Mouse (Mus musculus): Measurements from ENCODE around the gene Snd1. TPM values are rescaled to one million over a fixed set of nuclear protein-coding genes. Genes with fewer than 3 reads are reported as not detected.

Snd1 gene
- polyA plus RNA-seq, 1 experiment from 2014 or later = 39.4 TPM

DNA sequence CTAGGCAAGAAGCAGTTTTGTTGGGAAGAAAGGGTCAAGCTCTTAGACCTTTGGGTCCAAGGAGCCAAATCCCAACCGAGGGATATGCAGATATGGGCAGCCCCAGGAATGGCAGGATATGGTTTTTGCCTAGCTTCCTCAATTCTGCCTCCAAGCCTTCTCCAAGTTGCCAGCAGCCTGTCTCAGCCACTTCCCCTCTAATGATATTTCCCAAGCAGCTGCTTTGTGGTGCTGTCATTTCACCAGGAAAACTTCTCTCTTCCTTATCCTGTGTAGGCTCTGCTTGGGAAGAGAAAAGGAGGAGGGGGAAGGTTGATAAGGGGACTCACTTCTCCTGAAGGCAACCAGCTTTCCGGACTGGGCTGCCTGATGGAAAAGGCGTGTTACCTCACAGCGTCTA lies 406.0 kb downstream of the Snd1 start:
- no peak for ATAC-seq
- WGBS = 76% methylated on average over 4 of the region's 4 CpGs
- Histone ChIP-seq H3K27ac (ENCODE audit: low read depth, low read length) (no peak overlapping the region), H3K27me3 (replicated peaks; ENCODE audit: control insufficient read depth, insufficient read depth, low read length) (no peaks in the 10 kb centered on the region), H3K36me3 (ENCODE audit: control insufficient read depth, insufficient read depth) (peaks cover 49% of the 10 kb centered on the region), H3K4me2 (replicated peaks; ENCODE audit: low read depth) (no peak overlapping the region), H3K9ac (ENCODE audit: low read depth, low read length) (no peak overlapping the region), H3K9me3 (ENCODE audit: control insufficient read depth) (no peaks in the 10 kb centered on the region), H3K4me3 (ENCODE audit: low read depth, low read length) (no peak overlapping the region), H3K4me1 (replicated peaks; ENCODE audit: control insufficient read depth, insufficient read depth, low read length) (no peaks in the 10 kb centered on the region)
- TF ChIP-seq CTCF (IDR thresholded peaks at IDR 0.05; ENCODE audit: low read depth) = no peak

DNA sequence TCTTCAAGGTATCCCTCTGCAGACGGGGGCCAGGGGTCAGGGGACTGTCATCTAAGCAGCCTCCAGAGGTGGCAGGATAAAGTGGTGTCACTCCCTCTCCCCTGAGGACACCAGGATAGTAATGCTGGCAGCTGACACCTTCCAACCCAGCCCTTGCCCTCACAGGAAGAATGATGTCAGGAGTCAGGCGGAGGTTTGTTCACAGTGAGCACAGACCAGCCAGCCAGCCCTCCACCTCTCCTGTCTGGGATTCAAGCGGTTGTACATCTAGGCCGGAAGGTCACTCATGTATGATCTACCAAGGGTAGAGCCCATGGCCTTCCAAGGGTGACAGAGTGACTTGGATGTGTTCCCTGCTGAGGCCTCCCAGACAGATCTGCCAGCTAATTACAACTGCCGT lies 408.6 kb downstream of the Snd1 start:
- Histone ChIP-seq H3K4me3 (ENCODE audit: low read depth, low read length) (no peak overlapping the region), H3K4me2 (replicated peaks; ENCODE audit: low read depth) (no peak overlapping the region), H3K9me3 (ENCODE audit: control insufficient read depth) (no peaks in the 10 kb centered on the region), H3K27me3 (replicated peaks; ENCODE audit: control insufficient read depth, insufficient read depth, low read length) (no peaks in the 10 kb centered on the region), H3K9ac (ENCODE audit: low read depth, low read length) (no peak overlapping the region), H3K4me1 (replicated peaks; ENCODE audit: control insufficient read depth, insufficient read depth, low read length) (no peaks in the 10 kb centered on the region), H3K36me3 (ENCODE audit: control insufficient read depth, insufficient read depth) (peaks cover 67% of the 10 kb centered on the region), H3K27ac (ENCODE audit: low read depth, low read length) (no peak overlapping the region)
- no peak for TF ChIP-seq CTCF (IDR thresholded peaks at IDR 0.05; ENCODE audit: low read depth)
- WGBS = 86% methylated on average over 5 of the region's 5 CpGs
- no peak for ATAC-seq

DNA sequence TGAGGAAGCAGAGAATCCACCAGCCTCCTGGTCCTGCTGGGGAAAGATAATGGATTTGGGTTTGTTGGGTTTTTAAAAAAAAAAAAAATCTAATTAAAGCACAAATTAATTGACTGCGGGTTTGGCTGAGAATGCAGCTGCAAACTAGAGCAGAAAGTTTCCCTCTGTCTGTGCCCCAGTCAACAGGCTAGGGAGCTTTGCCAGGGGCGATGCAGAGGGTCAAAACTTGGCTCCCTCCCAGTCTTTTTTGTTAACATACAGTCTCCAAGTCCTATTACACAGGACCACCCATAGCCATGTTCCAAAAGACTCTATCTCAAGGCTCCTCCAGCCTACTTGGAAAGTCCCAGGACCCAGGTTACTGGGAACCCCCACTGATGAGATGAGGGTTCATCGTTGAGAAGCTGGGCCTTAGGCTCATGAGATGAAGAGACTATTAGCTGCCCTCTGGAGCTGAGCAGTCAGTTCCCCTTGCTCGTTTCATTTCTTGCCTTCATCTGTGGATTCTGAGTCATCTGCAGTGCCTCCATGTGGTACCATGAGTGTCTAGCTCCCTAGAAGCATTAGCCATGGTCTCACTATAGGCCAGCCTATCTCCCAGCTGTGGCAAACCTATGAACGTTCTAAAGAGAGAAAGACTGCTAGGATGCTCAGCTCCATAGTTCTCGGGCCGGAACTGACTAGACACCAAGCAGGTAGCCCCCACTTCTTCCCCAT lies 411.9 kb downstream of the Snd1 start:
- H3K27ac ChIP-seq (ENCODE audit: low read depth, low read length) = no peak overlapping the region
- no peaks in the 10 kb centered on the region for H3K27me3 ChIP-seq (replicated peaks; ENCODE audit: control insufficient read depth, insufficient read depth, low read length)
- no peak overlapping the region for H3K9ac ChIP-seq (ENCODE audit: low read depth, low read length)
- H3K4me1 ChIP-seq (replicated peaks; ENCODE audit: control insufficient read depth, insufficient read depth, low read length) = no peaks in the 10 kb centered on the region
- no peak for ATAC-seq
- H3K4me3 ChIP-seq (ENCODE audit: low read depth, low read length) = no peak overlapping the region
- H3K9me3 ChIP-seq (ENCODE audit: control insufficient read depth) = no peaks in the 10 kb centered on the region
- no peak overlapping the region for H3K4me2 ChIP-seq (replicated peaks; ENCODE audit: low read depth)
- peak; percentile 36; the same call in 1 of the 2 replicates for TF ChIP-seq CTCF (IDR thresholded peaks at IDR 0.05; ENCODE audit: low read depth)
- peaks cover 77% of the 10 kb centered on the region for H3K36me3 ChIP-seq (ENCODE audit: control insufficient read depth, insufficient read depth)
- WGBS = 82% methylated on average over 7 of the region's 7 CpGs

DNA sequence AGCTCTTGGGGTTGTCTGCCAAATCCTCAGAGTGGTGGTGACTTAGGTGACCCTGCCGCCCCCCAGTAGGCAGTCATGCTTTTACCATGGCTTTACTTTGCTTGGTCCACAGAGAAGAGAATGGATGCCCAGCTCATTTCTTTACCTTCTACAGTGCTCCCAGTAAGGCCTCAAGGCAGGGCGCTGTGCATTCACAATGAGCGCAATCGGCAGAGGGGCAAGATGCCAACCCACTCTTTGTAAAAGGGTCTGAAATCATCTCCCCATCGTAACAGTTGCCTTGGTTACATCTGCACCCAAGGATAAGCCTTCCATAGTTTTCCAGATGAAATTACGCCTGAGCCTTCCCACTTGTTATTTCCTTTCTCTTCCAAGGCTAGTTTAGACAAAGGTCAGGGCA lies 415.5 kb downstream of the Snd1 start:
- no peak overlapping the region for H3K4me3 ChIP-seq (ENCODE audit: low read depth, low read length)
- WGBS = 89% methylated on average over 6 of the region's 6 CpGs
- H3K4me1 ChIP-seq (replicated peaks; ENCODE audit: control insufficient read depth, insufficient read depth, low read length) = no peaks in the 10 kb centered on the region

DNA sequence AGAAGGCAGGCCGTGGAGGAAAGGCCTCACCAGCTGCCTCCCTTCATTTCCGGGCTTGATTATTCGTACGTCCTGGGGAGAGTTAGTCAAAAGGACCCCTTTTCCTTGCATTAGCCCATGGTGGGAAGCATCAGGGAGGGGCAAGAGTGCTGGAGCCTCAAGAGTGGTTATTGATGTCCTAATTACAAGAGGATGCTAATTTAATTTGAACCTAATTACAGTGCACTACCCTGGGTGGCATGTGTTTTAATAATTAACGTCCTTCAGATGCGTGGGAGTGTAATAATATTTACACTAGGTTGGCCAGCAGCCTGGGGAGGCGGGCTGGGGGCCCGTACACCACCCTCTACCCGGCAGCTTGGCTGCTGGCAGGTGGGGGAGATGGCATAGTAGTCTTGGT lies 416.5 kb downstream of the Snd1 start:
- WGBS = 51% methylated on average over 9 of the region's 9 CpGs
- no peak overlapping the region for H3K4me3 ChIP-seq (ENCODE audit: low read depth, low read length)
- H3K9ac ChIP-seq (ENCODE audit: low read depth, low read length) = no peak overlapping the region
- H3K36me3 ChIP-seq (ENCODE audit: control insufficient read depth, insufficient read depth) = peaks cover 41% of the 10 kb centered on the region
- no peaks in the 10 kb centered on the region for H3K27me3 ChIP-seq (replicated peaks; ENCODE audit: control insufficient read depth, insufficient read depth, low read length)
- no peak for ATAC-seq
- TF ChIP-seq CTCF (IDR thresholded peaks at IDR 0.05; ENCODE audit: low read depth) = no peak
- no peak overlapping the region for H3K27ac ChIP-seq (ENCODE audit: low read depth, low read length)
- no peaks in the 10 kb centered on the region for H3K4me1 ChIP-seq (replicated peaks; ENCODE audit: control insufficient read depth, insufficient read depth, low read length)
- H3K9me3 ChIP-seq (ENCODE audit: control insufficient read depth) = no peaks in the 10 kb centered on the region
- no peak overlapping the region for H3K4me2 ChIP-seq (replicated peaks; ENCODE audit: low read depth)

More for the DNA sequence above, 415.5 kb downstream of the Snd1 start:
- ATAC-seq = no peak
- Histone ChIP-seq H3K4me2 (replicated peaks; ENCODE audit: low read depth) (no peak overlapping the region), H3K27me3 (replicated peaks; ENCODE audit: control insufficient read depth, insufficient read depth, low read length) (no peaks in the 10 kb centered on the region), H3K36me3 (ENCODE audit: control insufficient read depth, insufficient read depth) (peaks cover 49% of the 10 kb centered on the region), H3K27ac (ENCODE audit: low read depth, low read length) (no peak overlapping the region), H3K9ac (ENCODE audit: low read depth, low read length) (no peak overlapping the region), H3K9me3 (ENCODE audit: control insufficient read depth) (no peaks in the 10 kb centered on the region)
- TF ChIP-seq CTCF (IDR thresholded peaks at IDR 0.05; ENCODE audit: low read depth) = no peak

DNA sequence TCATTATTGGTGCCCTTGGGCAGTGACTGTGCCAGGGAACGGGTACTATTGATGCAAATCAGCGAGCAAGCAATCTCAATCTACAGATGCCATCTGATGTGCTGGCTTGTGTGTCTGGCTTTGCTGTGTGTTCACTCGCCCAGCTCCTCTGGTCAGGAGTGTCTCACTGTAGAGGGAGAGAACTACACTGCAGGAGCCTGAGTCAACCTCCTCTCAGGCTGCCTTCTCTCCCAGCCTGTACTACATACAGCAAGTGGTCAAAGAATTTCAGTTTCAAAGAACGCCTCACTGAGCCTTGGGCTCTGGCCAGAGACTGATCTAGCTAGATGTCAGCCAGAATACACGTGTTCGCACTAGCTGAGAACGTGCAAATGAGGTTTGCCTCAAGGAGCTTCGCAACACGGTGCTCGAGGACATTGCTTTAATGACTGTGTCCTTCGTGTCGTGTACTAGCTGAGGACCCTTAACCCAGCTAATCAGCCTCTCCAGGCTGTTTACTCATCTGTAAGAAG lies 420.1 kb downstream of the Snd1 start:
- Histone ChIP-seq H3K4me3 (ENCODE audit: low read depth, low read length) (no peak overlapping the region), H3K27ac (ENCODE audit: low read depth, low read length) (no peak overlapping the region), H3K9me3 (ENCODE audit: control insufficient read depth) (no peaks in the 10 kb centered on the region), H3K27me3 (replicated peaks; ENCODE audit: control insufficient read depth, insufficient read depth, low read length) (no peaks in the 10 kb centered on the region), H3K4me2 (replicated peaks; ENCODE audit: low read depth) (no peak overlapping the region), H3K4me1 (replicated peaks; ENCODE audit: control insufficient read depth, insufficient read depth, low read length) (no peaks in the 10 kb centered on the region), H3K9ac (ENCODE audit: low read depth, low read length) (no peak overlapping the region), H3K36me3 (ENCODE audit: control insufficient read depth, insufficient read depth) (peaks cover 17% of the 10 kb centered on the region; the same call in 1 of the 2 replicates)
- TF ChIP-seq CTCF (IDR thresholded peaks at IDR 0.05; ENCODE audit: low read depth) = no peak
- WGBS = 73% methylated on average over 12 of the region's 12 CpGs
- no peak for ATAC-seq
